In genomic region chr4:132513395-132514273, GRCm38 (mm10) we compare ENCODE assay signal across 9 mouse cellular contexts. TPM values are rescaled to one million over a fixed set of nuclear protein-coding genes. Genes with fewer than 3 reads are reported as not detected.
A peak's percentile ranks its signal among the peaks of the same experiment; 100 is the strongest.
DNase-seq lines count a peak whose midpoint lies in the region; ATAC-seq and TF ChIP-seq lines count a peak whose summit lies in the region.
"Had no signal": no experiment of that assay in that cellular context is flagged by ENCODE, and none has a peak within 500 bp of the region (broad histone marks: within the 10 kb centered on the region; RNA-seq: fewer than 3 reads in every experiment).

No protein-coding gene starts in this region.

- WGBS in forebrain, embryonic 10.5 days, result 27% methylated on average over 14 of the region's 14 CpGs
- WGBS in forebrain, embryonic 16.5 days, result 26% methylated on average over 14 of the region's 14 CpGs
- WGBS in liver, adult 2 months, result 50% methylated on average over 14 of the region's 14 CpGs
- 31% methylated on average over 14 of the region's 14 CpGs for WGBS in midbrain, embryonic 11.5 days

- H3K4me3 ChIP-seq in forebrain, embryonic 10.5 days, result peak overlapping the region; percentile 55; the same call in 1 of the 2 replicates
- H3K4me3 ChIP-seq in forebrain, embryonic 16.5 days (replicated peaks; ENCODE audit: low read length), result no peak overlapping the region
- H3K4me3 ChIP-seq in liver, adult 2 months (ENCODE audit: insufficient read depth, low read depth, low read length), result no peak overlapping the region
- H3K4me3 ChIP-seq in midbrain, embryonic 11.5 days (ENCODE audit: low read depth, low read length), result no peak overlapping the region

- H3K9ac ChIP-seq in forebrain, embryonic 16.5 days (replicated peaks; ENCODE audit: low read depth, low read length), result no peak overlapping the region
- no peak overlapping the region for H3K9ac ChIP-seq in liver, adult 2 months (ENCODE audit: low read depth, low read length)
- no peak overlapping the region for H3K9ac ChIP-seq in midbrain, embryonic 11.5 days (ENCODE audit: low read length)

- no peak for TF ChIP-seq POLR2A in liver, adult 2 months (IDR thresholded peaks at IDR 0.05; ENCODE audit: extremely low read depth, insufficient read depth, low read length)

- no peak overlapping the region for H3K27ac ChIP-seq in forebrain, embryonic 10.5 days
- no peak overlapping the region for H3K27ac ChIP-seq in forebrain, embryonic 16.5 days (ENCODE audit: low read length)
- H3K27ac ChIP-seq in liver, adult 2 months (replicated peaks; ENCODE audit: insufficient read depth, low read depth, low read length), result no peak overlapping the region
- H3K27ac ChIP-seq in midbrain, embryonic 11.5 days (ENCODE audit: low read depth, low read length), result no peak overlapping the region

- H3K4me2 ChIP-seq in forebrain, embryonic 16.5 days (ENCODE audit: low read length), result no peak overlapping the region
- no peak overlapping the region; the same call in 1 of the 2 replicates for H3K4me2 ChIP-seq in midbrain, embryonic 11.5 days

- peaks cover 9% of the 10 kb centered on the region; the same call in 1 of the 2 replicates for H3K27me3 ChIP-seq in forebrain, embryonic 10.5 days (ENCODE audit: poor library complexity, severe bottlenecking)
- H3K27me3 ChIP-seq in forebrain, embryonic 16.5 days (replicated peaks; ENCODE audit: control insufficient read depth, insufficient read depth, low read length), result no peaks in the 10 kb centered on the region
- H3K27me3 ChIP-seq in liver, adult 2 months (ENCODE audit: control insufficient read depth, insufficient read depth, low read length), result no peaks in the 10 kb centered on the region
- peaks cover 2% of the 10 kb centered on the region; the same call in 1 of the 2 replicates for H3K27me3 ChIP-seq in midbrain, embryonic 11.5 days (ENCODE audit: control insufficient read depth, insufficient read depth, low read length)

- H3K36me3 ChIP-seq in forebrain, embryonic 10.5 days (replicated peaks), result no peaks in the 10 kb centered on the region
- no peaks in the 10 kb centered on the region for H3K36me3 ChIP-seq in forebrain, embryonic 16.5 days (ENCODE audit: control insufficient read depth, insufficient read depth)
- H3K36me3 ChIP-seq in liver, adult 2 months (ENCODE audit: control insufficient read depth, insufficient read depth, low read length), result no peaks in the 10 kb centered on the region
- H3K36me3 ChIP-seq in midbrain, embryonic 11.5 days (ENCODE audit: control insufficient read depth, insufficient read depth, low read length), result no peaks in the 10 kb centered on the region

- DNase-seq in forebrain, embryonic 10.5 days (ENCODE audit: extremely low spot score, low spot score), result no peak
- peak; percentile 84 for DNase-seq in 3134 (ENCODE audit: extremely low read depth, insufficient read length, low spot score)
- DNase-seq in ZHBTc4 (ENCODE audit: low read depth, low spot score), result peak; percentile 81
- peak; percentile 79 for DNase-seq in liver, adult 2 months (ENCODE audit: extremely low read depth, low read depth, low spot score)
- no peak for DNase-seq in midbrain, embryonic 11.5 days (ENCODE audit: low spot score, missing footprints)
- DNase-seq in right cerebral cortex, adult 2 months (ENCODE audit: low spot score in 2 of 2), result no peak
- no peak for DNase-seq in thymus, adult 18-20 months
- DNase-seq: midbrain, embryonic 14.5 days had no signal

- no peak for TF ChIP-seq CTCF in liver, adult 2 months (IDR thresholded peaks at IDR 0.05; ENCODE audit: low read depth, low read length)

- peaks cover 12% of the 10 kb centered on the region; the same call in 1 of the 2 replicates for H3K79me2 ChIP-seq in liver, adult 2 months (ENCODE audit: control insufficient read depth, insufficient read depth, low read length)

- peaks cover 42% of the 10 kb centered on the region for H3K4me1 ChIP-seq in forebrain, embryonic 10.5 days
- peaks cover 14% of the 10 kb centered on the region for H3K4me1 ChIP-seq in forebrain, embryonic 16.5 days (replicated peaks; ENCODE audit: control insufficient read depth, insufficient read depth, low read length)
- peaks cover 9% of the 10 kb centered on the region for H3K4me1 ChIP-seq in liver, adult 2 months (ENCODE audit: control insufficient read depth, insufficient read depth, low read length)
- peaks cover 5% of the 10 kb centered on the region; the same call in 1 of the 2 replicates for H3K4me1 ChIP-seq in midbrain, embryonic 11.5 days (ENCODE audit: control insufficient read depth, insufficient read depth, low read length)

- H3K9me3 ChIP-seq in forebrain, embryonic 10.5 days, result no peaks in the 10 kb centered on the region
- H3K9me3 ChIP-seq in forebrain, embryonic 16.5 days (ENCODE audit: control insufficient read depth, low read length), result no peaks in the 10 kb centered on the region
- H3K9me3 ChIP-seq in midbrain, embryonic 11.5 days (ENCODE audit: control insufficient read depth, low read length), result no peaks in the 10 kb centered on the region

- ATAC-seq in forebrain, embryonic 16.5 days, result no peak
- ATAC-seq in midbrain, embryonic 11.5 days (ENCODE audit: low FRiP score), result no peak

RNA-seq across cellular contexts. Expression of gene Sesn2, which starts 3.3 kb away (rescaled TPM):
- polyA plus RNA-seq in forebrain, embryonic 10.5 days (2016; fragmentation: Nextera tagmentation; extraction: Ambion mirVana), result 12.0 and 13.5 TPM in 2 replicates
- polyA plus RNA-seq in forebrain, embryonic 16.5 days (2015; fragmentation: Nextera tagmentation; extraction: Ambion mirVana), result 6.1 and 8.3 TPM in 2 replicates
- total RNA-seq in liver, adult 2 months (2014; rRNA removed), result 2.7 and 3.6 TPM in 2 replicates
- polyA plus RNA-seq in liver, adult 2 months (2012; rRNA removed), result 5.5 and 6.0 TPM in 2 replicates
- polyA plus RNA-seq in midbrain, embryonic 11.5 days (2014; fragmentation: Nextera tagmentation; extraction: Ambion mirVana), result 4.9 and 5.1 TPM in 2 replicates

RNA-seq across cellular contexts. Expression of gene Atpif1, which starts 19.8 kb away (rescaled TPM):
- polyA plus RNA-seq in forebrain, embryonic 10.5 days (2016; fragmentation: Nextera tagmentation; extraction: Ambion mirVana), result 896 and 909 TPM in 2 replicates
- 1,102 and 1,203 TPM in 2 replicates for polyA plus RNA-seq in forebrain, embryonic 16.5 days (2015; fragmentation: Nextera tagmentation; extraction: Ambion mirVana)
- 59.5 and 87.1 TPM in 2 replicates for total RNA-seq in liver, adult 2 months (2014; rRNA removed)
- polyA plus RNA-seq in liver, adult 2 months (2012; rRNA removed), result 25.9 and 26.2 TPM in 2 replicates
- 1,016 and 1,079 TPM in 2 replicates for polyA plus RNA-seq in midbrain, embryonic 11.5 days (2014; fragmentation: Nextera tagmentation; extraction: Ambion mirVana)

RNA-seq across cellular contexts. Expression of gene Dnajc8, which starts 21.7 kb away (rescaled TPM):
- 211 and 220 TPM in 2 replicates for polyA plus RNA-seq in forebrain, embryonic 10.5 days (2016; fragmentation: Nextera tagmentation; extraction: Ambion mirVana)
- polyA plus RNA-seq in forebrain, embryonic 16.5 days (2015; fragmentation: Nextera tagmentation; extraction: Ambion mirVana), result 132 and 140 TPM in 2 replicates
- 17.0 and 26.1 TPM in 2 replicates for total RNA-seq in liver, adult 2 months (2014; rRNA removed)
- polyA plus RNA-seq in liver, adult 2 months (2012; rRNA removed), result 9.7 and 10.4 TPM in 2 replicates
- polyA plus RNA-seq in midbrain, embryonic 11.5 days (2014; fragmentation: Nextera tagmentation; extraction: Ambion mirVana), result 228 and 245 TPM in 2 replicates

RNA-seq across cellular contexts. Expression of gene Med18, which starts 49.9 kb away (rescaled TPM):
- polyA plus RNA-seq in forebrain, embryonic 10.5 days (2016; fragmentation: Nextera tagmentation; extraction: Ambion mirVana), result 39.8 and 41.8 TPM in 2 replicates
- 20.4 and 23.5 TPM in 2 replicates for polyA plus RNA-seq in forebrain, embryonic 16.5 days (2015; fragmentation: Nextera tagmentation; extraction: Ambion mirVana)
- 3.8 TPM in 2 replicates for total RNA-seq in liver, adult 2 months (2014; rRNA removed)
- polyA plus RNA-seq in liver, adult 2 months (2012; rRNA removed), result 1.0 and 1.4 TPM in 2 replicates
- 19.2 and 22.3 TPM in 2 replicates for polyA plus RNA-seq in midbrain, embryonic 11.5 days (2014; fragmentation: Nextera tagmentation; extraction: Ambion mirVana)

RNA-seq across cellular contexts. Expression of gene Ptafr, which starts 50.2 kb away (rescaled TPM):
- polyA plus RNA-seq in forebrain, embryonic 10.5 days (2016; fragmentation: Nextera tagmentation; extraction: Ambion mirVana), result 0.28 and 0.32 TPM in 2 replicates
- polyA plus RNA-seq in forebrain, embryonic 16.5 days (2015; fragmentation: Nextera tagmentation; extraction: Ambion mirVana), result 0.25 and 0.39 TPM in 2 replicates
- 1.0 and 1.3 TPM in 2 replicates for total RNA-seq in liver, adult 2 months (2014; rRNA removed)
- 0.73 and 1.0 TPM in 2 replicates for polyA plus RNA-seq in liver, adult 2 months (2012; rRNA removed)
- polyA plus RNA-seq in midbrain, embryonic 11.5 days (2014; fragmentation: Nextera tagmentation; extraction: Ambion mirVana), result 0.31 and 0.63 TPM in 2 replicates

Comparison
In these comparisons a context has a peak if more than half of its experiments do, and no peak if none do; other contexts are left out.
1. DNase-seq: peak in 3134 (single experiment), ZHBTc4 (single experiment) and liver, adult 2 months (single experiment); none in forebrain, embryonic 10.5 days (single experiment), midbrain, embryonic 11.5 days (single experiment), right cerebral cortex, adult 2 months (0 of 2) and thymus, adult 18-20 months (0 of 2).
2. RNA of gene Atpif1, which starts 19.8 kb away (polyA plus RNA-seq): 1,102 to 1,203 TPM in forebrain, embryonic 16.5 days, 1,016 to 1,079 TPM in midbrain, embryonic 11.5 days and 896 to 909 TPM in forebrain, embryonic 10.5 days; 25.9 to 26.2 TPM in liver, adult 2 months; every median in the first group is over 10 times any median in the second.
3. RNA of gene Dnajc8, which starts 21.7 kb away (polyA plus RNA-seq): 228 to 245 TPM in midbrain, embryonic 11.5 days, 211 to 220 TPM in forebrain, embryonic 10.5 days and 132 to 140 TPM in forebrain, embryonic 16.5 days; 9.7 to 10.4 TPM in liver, adult 2 months; every median in the first group is over 10 times any median in the second.